Mouse (Mus musculus): ENCODE results near the gene Acan. TPM values are rescaled to one million over a fixed set of nuclear protein-coding genes. Genes with fewer than 3 reads are reported as not detected.

Gene Acan
- not detected for polyA plus RNA-seq (2017; shearing (Covaris generic))

DNA sequence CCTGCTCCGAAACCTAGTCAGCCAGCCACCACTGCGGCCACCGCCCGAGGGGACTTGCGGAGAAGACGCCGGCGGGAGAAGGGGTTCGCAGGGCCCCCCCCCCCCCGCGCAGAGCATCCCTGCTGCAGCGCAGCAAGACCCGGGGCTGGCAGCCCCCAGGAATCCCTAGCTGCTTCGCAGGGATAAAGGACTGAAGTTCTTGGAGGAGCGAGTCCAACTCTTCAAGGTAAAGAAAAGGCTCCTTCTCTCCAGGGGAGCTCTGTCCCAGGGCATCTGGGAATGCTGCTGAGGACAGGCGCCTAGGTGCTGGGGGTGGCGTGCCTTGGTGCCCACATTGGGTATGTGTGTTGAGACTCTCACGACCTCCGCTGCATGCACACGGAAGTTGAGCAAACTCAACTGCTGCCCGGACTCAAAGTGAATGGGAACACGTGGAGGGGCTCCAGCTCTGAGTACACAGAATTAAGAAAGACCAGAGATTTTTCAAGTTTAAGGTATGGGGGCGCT, at the start of gene Acan:
Gene Acan, plus strand, starts transcription at position 101 of the 507 bp plus-strand sequence.

DNA sequence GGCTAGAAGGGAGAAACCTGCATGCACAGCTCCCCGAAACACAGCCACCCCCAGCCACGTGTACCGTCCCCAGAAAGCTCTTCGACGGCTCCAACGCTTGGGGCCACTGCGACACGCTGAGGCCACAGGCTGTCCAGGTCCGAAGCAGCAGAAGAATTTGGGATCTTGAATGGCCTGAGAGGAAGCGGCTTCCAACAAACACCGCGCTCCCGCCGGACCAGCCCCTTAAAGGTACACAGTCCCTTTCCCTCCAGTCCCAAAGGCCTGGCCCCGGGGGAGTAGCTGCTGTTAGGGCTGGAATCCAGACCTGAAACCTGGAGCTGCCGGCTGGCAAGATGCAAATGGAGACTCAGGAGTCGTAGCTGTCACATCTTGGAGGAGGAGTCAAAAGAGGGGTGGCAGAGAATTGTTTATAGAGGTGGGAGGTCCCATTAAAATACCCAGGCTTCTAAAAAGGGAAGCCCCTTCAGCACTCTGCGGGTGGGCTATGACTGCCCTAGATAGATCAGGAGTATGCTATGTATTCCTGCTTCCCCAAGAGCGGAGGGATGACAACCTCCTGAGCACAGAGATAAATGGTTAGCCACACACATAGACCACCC, 77.7 kb downstream of the Acan start, which contains the start of gene Hapln3:
Gene Hapln3, minus strand, starts transcription at position 176 of the 602 bp plus-strand sequence.

DNA sequence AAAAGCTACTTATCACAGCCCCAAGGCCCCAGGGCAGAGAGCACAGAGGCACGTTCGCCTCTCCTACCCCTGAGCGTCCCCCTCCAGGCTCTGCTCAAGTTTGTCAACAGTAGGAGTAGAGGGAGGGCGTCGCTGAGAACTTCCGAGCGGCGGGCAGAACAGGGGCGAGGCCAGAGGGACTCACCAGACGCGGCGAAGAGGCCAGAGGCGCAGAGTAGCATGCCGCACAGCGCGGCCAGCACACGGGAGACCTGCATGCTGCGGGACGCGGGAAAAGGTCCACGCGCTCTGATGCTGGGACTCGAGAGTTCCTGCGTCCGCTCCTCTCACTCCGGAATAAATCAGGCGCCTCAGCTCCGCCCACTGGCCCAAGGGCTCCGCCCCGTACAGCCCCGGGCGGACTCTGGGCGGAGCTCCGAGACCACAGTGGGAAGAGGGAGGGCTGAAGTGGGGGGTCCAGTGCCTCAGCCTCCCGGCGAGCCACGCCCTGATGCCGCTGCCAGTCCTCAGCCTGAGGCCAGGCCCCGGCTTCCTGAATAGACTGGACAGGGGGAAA, 95.5 kb downstream of the Acan start, which contains the start of gene Mfge8:
Gene Mfge8, minus strand, starts transcription at position 350 of the 556 bp plus-strand sequence.

Other genes with a start within 250 kb of the Acan start
- gene Det1, start 206.2 kb upstream of the Acan start, polyA plus RNA-seq (2017; shearing (Covaris generic)) = 8.4 TPM
- 34.5 TPM for gene Aen, start 157.6 kb upstream of the Acan start, polyA plus RNA-seq (2017; shearing (Covaris generic))
- 38.1 TPM for gene Isg20, start 140.1 kb upstream of the Acan start, polyA plus RNA-seq (2017; shearing (Covaris generic))
- 0.44 TPM for gene Hapln3, start 77.5 kb downstream of the Acan start, polyA plus RNA-seq (2017; shearing (Covaris generic))
- gene Mfge8, start 95.6 kb downstream of the Acan start, polyA plus RNA-seq (2017; shearing (Covaris generic)) = 7.1 TPM
- gene Abhd2, start 219.7 kb downstream of the Acan start, polyA plus RNA-seq (2017; shearing (Covaris generic)) = 20.9 TPM